In genomic region chr12:5029035-5029434, GRCm38 (mm10) we compare ENCODE assay signal across 21 mouse cellular contexts.
A peak's percentile ranks its signal among the peaks of the same experiment; 100 is the strongest.
DNase-seq lines count a peak whose midpoint lies in the region; ATAC-seq and TF ChIP-seq lines count a peak whose summit lies in the region.
"Had no signal": no experiment of that assay in that cellular context is flagged by ENCODE, and none has a peak within 500 bp of the region (broad histone marks: within the 10 kb centered on the region; RNA-seq: fewer than 3 reads in every experiment).

No protein-coding gene starts in this region.

- no peaks in the 10 kb centered on the region for H3K27me3 ChIP-seq in embryonic facial prominence, embryonic 14.5 days (replicated peaks; ENCODE audit: control insufficient read depth, insufficient read depth, low read length)
- H3K27me3 ChIP-seq in embryonic facial prominence, embryonic 10.5 days (replicated peaks; ENCODE audit: low read depth, poor library complexity, severe bottlenecking): no peaks in the 10 kb centered on the region
- H3K27me3 ChIP-seq in kidney, adult 2 months (replicated peaks; ENCODE audit: control insufficient read depth, insufficient read depth, low read length): no peaks in the 10 kb centered on the region
- H3K27me3 ChIP-seq in kidney, embryonic 14.5 days (ENCODE audit: control insufficient read depth, insufficient read depth, low read length): no peaks in the 10 kb centered on the region
- H3K27me3 ChIP-seq in midbrain, embryonic 14.5 days (ENCODE audit: control insufficient read depth, insufficient read depth, low read length): no peaks in the 10 kb centered on the region
- H3K27me3 ChIP-seq in midbrain, embryonic 13.5 days: no peaks in the 10 kb centered on the region
- no peaks in the 10 kb centered on the region for H3K27me3 ChIP-seq in stomach, postnatal 0 days (ENCODE audit: control insufficient read depth, insufficient read depth, low read length)
- H3K27me3 ChIP-seq: embryonic facial prominence, embryonic 13.5 days; forebrain, embryonic 12.5 days; hindbrain, embryonic 15.5 days; kidney, embryonic 15.5 days; liver, embryonic 13.5 days had no signal

- ATAC-seq in embryonic facial prominence, embryonic 14.5 days (ENCODE audit: low read depth): no peak
- no peak for ATAC-seq in kidney, embryonic 14.5 days (ENCODE audit: low FRiP score, low TSS enrichment)
- no peak for ATAC-seq in midbrain, embryonic 14.5 days (ENCODE audit: low FRiP score, low TSS enrichment)
- no peak for ATAC-seq in midbrain, embryonic 13.5 days
- ATAC-seq in stomach, postnatal 0 days (ENCODE audit: low FRiP score, low TSS enrichment): no peak

- peaks cover 41% of the 10 kb centered on the region for H3K36me3 ChIP-seq in embryonic facial prominence, embryonic 14.5 days (ENCODE audit: control insufficient read depth, insufficient read depth, low read length)
- peaks cover 88% of the 10 kb centered on the region for H3K36me3 ChIP-seq in embryonic facial prominence, embryonic 10.5 days (replicated peaks)
- peaks cover 4% of the 10 kb centered on the region for H3K36me3 ChIP-seq in kidney, adult 2 months (ENCODE audit: control insufficient read depth, insufficient read depth, low read length)
- peaks cover 42% of the 10 kb centered on the region for H3K36me3 ChIP-seq in kidney, embryonic 14.5 days (ENCODE audit: control insufficient read depth, insufficient read depth, low read length)
- peaks cover 38% of the 10 kb centered on the region for H3K36me3 ChIP-seq in midbrain, embryonic 14.5 days (ENCODE audit: control insufficient read depth, insufficient read depth, low read length)
- H3K36me3 ChIP-seq in midbrain, embryonic 13.5 days: peaks cover 46% of the 10 kb centered on the region
- peaks cover 17% of the 10 kb centered on the region for H3K36me3 ChIP-seq in stomach, postnatal 0 days (ENCODE audit: control insufficient read depth, insufficient read depth, low read length)

- peak; percentile 47 for DNase-seq in embryonic facial prominence, embryonic 14.5 days (ENCODE audit: low spot score)
- no peak for DNase-seq in embryonic facial prominence, embryonic 10.5 days (ENCODE audit: low spot score)
- peak; percentile 5 for DNase-seq in kidney, adult 2 months
- DNase-seq in midbrain, embryonic 14.5 days: peak; percentile 65
- DNase-seq in stomach, postnatal 0 days (ENCODE audit: low spot score): no peak
- DNase-seq in urinary bladder, postnatal 10 days (ENCODE audit: low spot score): no peak
- DNase-seq: adrenal gland, postnatal 25 days; B cell, adult 2 months; cerebellum, postnatal 25 days; heart, postnatal 14 days; layer of hippocampus, adult 9-11 months; liver, embryonic 13.5 days; lung, postnatal 14 days; thymus, postnatal 25 days had no signal

- WGBS in embryonic facial prominence, embryonic 14.5 days: 75% methylated on average over 5 of the region's 5 CpGs
- 89% methylated on average over 5 of the region's 5 CpGs for WGBS in embryonic facial prominence, embryonic 10.5 days
- 76% methylated on average over 5 of the region's 5 CpGs for WGBS in kidney, adult 2 months
- WGBS in kidney, embryonic 14.5 days: 80% methylated on average over 5 of the region's 5 CpGs
- 90% methylated on average over 5 of the region's 5 CpGs for WGBS in midbrain, embryonic 14.5 days
- WGBS in midbrain, embryonic 13.5 days: 88% methylated on average over 5 of the region's 5 CpGs
- 70% methylated on average over 5 of the region's 5 CpGs for WGBS in stomach, postnatal 0 days

- H3K4me1 ChIP-seq in embryonic facial prominence, embryonic 14.5 days (ENCODE audit: control insufficient read depth, insufficient read depth, low read length): no peaks in the 10 kb centered on the region
- no peaks in the 10 kb centered on the region for H3K4me1 ChIP-seq in embryonic facial prominence, embryonic 10.5 days
- H3K4me1 ChIP-seq in kidney, adult 2 months (ENCODE audit: control insufficient read depth, insufficient read depth, low read length): no peaks in the 10 kb centered on the region
- H3K4me1 ChIP-seq in kidney, embryonic 14.5 days (ENCODE audit: control insufficient read depth, insufficient read depth, low read length): no peaks in the 10 kb centered on the region
- no peaks in the 10 kb centered on the region for H3K4me1 ChIP-seq in midbrain, embryonic 14.5 days (ENCODE audit: control insufficient read depth, insufficient read depth, low read length)
- no peaks in the 10 kb centered on the region for H3K4me1 ChIP-seq in midbrain, embryonic 13.5 days (replicated peaks)
- H3K4me1 ChIP-seq in stomach, postnatal 0 days (replicated peaks; ENCODE audit: control insufficient read depth, insufficient read depth): no peaks in the 10 kb centered on the region
- H3K4me1 ChIP-seq: embryonic facial prominence, embryonic 13.5 days; forebrain, embryonic 12.5 days; hindbrain, embryonic 15.5 days; kidney, embryonic 15.5 days; liver, embryonic 13.5 days; midbrain, embryonic 10.5 days had no signal

- H3K4me2 ChIP-seq in embryonic facial prominence, embryonic 14.5 days (ENCODE audit: low read depth, low read length): no peak overlapping the region
- no peak overlapping the region for H3K4me2 ChIP-seq in kidney, embryonic 14.5 days (replicated peaks; ENCODE audit: low read depth, low read length)
- H3K4me2 ChIP-seq in midbrain, embryonic 14.5 days (ENCODE audit: low read length): no peak overlapping the region
- no peak overlapping the region for H3K4me2 ChIP-seq in midbrain, embryonic 13.5 days (replicated peaks)
- H3K4me2 ChIP-seq in stomach, postnatal 0 days (replicated peaks; ENCODE audit: low read depth): no peak overlapping the region
- H3K4me2 ChIP-seq: embryonic facial prominence, embryonic 13.5 days; forebrain, embryonic 12.5 days; hindbrain, embryonic 15.5 days; kidney, embryonic 15.5 days; liver, embryonic 13.5 days had no signal

- H3K9ac ChIP-seq in embryonic facial prominence, embryonic 14.5 days (ENCODE audit: low read depth, low read length): no peak overlapping the region
- H3K9ac ChIP-seq in kidney, embryonic 14.5 days (ENCODE audit: low read depth, low read length): no peak overlapping the region
- no peak overlapping the region for H3K9ac ChIP-seq in midbrain, embryonic 14.5 days (replicated peaks; ENCODE audit: low read length)
- no peak overlapping the region for H3K9ac ChIP-seq in midbrain, embryonic 13.5 days (replicated peaks)
- H3K9ac ChIP-seq in stomach, postnatal 0 days (ENCODE audit: low read length): no peak overlapping the region
- H3K9ac ChIP-seq: embryonic facial prominence, embryonic 13.5 days; forebrain, embryonic 12.5 days; hindbrain, embryonic 15.5 days; kidney, embryonic 15.5 days; liver, embryonic 13.5 days had no signal

- H3K4me3 ChIP-seq in embryonic facial prominence, embryonic 14.5 days (ENCODE audit: low read depth, low read length): no peak overlapping the region
- H3K4me3 ChIP-seq in embryonic facial prominence, embryonic 10.5 days: no peak overlapping the region
- H3K4me3 ChIP-seq in kidney, adult 2 months (ENCODE audit: insufficient read depth, low read depth, low read length): no peak overlapping the region
- no peak overlapping the region for H3K4me3 ChIP-seq in kidney, embryonic 14.5 days (ENCODE audit: low read length)
- no peak overlapping the region for H3K4me3 ChIP-seq in midbrain, embryonic 14.5 days (replicated peaks; ENCODE audit: low read depth, low read length)
- no peak overlapping the region for H3K4me3 ChIP-seq in midbrain, embryonic 13.5 days (replicated peaks)
- no peak overlapping the region for H3K4me3 ChIP-seq in stomach, postnatal 0 days (ENCODE audit: low read depth, low read length)
- H3K4me3 ChIP-seq: embryonic facial prominence, embryonic 13.5 days; forebrain, embryonic 12.5 days; hindbrain, embryonic 15.5 days; kidney, embryonic 15.5 days; liver, embryonic 13.5 days; midbrain, embryonic 10.5 days had no signal

- no peak for TF ChIP-seq CTCF in kidney, adult 2 months (conservative IDR thresholded peaks at IDR 0.05; ENCODE audit: insufficient read depth, insufficient read length, low read depth, low read length)
- peak; percentile 65 for TF ChIP-seq CTCF in stomach, postnatal 0 days (IDR thresholded peaks at IDR 0.05; ENCODE audit: low read depth)

- no peak for TF ChIP-seq EP300 in stomach, postnatal 0 days (optimal IDR thresholded peaks at IDR 0.05)

- no peak overlapping the region for H3K27ac ChIP-seq in embryonic facial prominence, embryonic 14.5 days (replicated peaks; ENCODE audit: low read depth, low read length)
- H3K27ac ChIP-seq in embryonic facial prominence, embryonic 10.5 days (replicated peaks): no peak overlapping the region
- no peak overlapping the region for H3K27ac ChIP-seq in kidney, adult 2 months (ENCODE audit: insufficient read depth, low read depth, low read length)
- H3K27ac ChIP-seq in kidney, embryonic 14.5 days (ENCODE audit: low read depth, low read length): no peak overlapping the region
- no peak overlapping the region for H3K27ac ChIP-seq in midbrain, embryonic 14.5 days (replicated peaks; ENCODE audit: low read depth, low read length)
- H3K27ac ChIP-seq in midbrain, embryonic 13.5 days: no peak overlapping the region
- no peak overlapping the region for H3K27ac ChIP-seq in stomach, postnatal 0 days (replicated peaks)
- H3K27ac ChIP-seq: embryonic facial prominence, embryonic 13.5 days; forebrain, embryonic 12.5 days; hindbrain, embryonic 15.5 days; kidney, embryonic 15.5 days; liver, embryonic 13.5 days; midbrain, embryonic 10.5 days had no signal

- no peaks in the 10 kb centered on the region for H3K9me3 ChIP-seq in embryonic facial prominence, embryonic 14.5 days (ENCODE audit: control insufficient read depth, low read length)
- H3K9me3 ChIP-seq in embryonic facial prominence, embryonic 10.5 days: no peaks in the 10 kb centered on the region
- H3K9me3 ChIP-seq in kidney, embryonic 14.5 days (ENCODE audit: control insufficient read depth, low read length): no peaks in the 10 kb centered on the region
- no peaks in the 10 kb centered on the region for H3K9me3 ChIP-seq in midbrain, embryonic 14.5 days (ENCODE audit: control insufficient read depth, low read length)
- no peaks in the 10 kb centered on the region for H3K9me3 ChIP-seq in midbrain, embryonic 13.5 days
- no peaks in the 10 kb centered on the region for H3K9me3 ChIP-seq in stomach, postnatal 0 days (ENCODE audit: control insufficient read depth, low read length)
- H3K9me3 ChIP-seq: embryonic facial prominence, embryonic 13.5 days; forebrain, embryonic 12.5 days; hindbrain, embryonic 15.5 days; kidney, embryonic 15.5 days; liver, embryonic 13.5 days; midbrain, embryonic 10.5 days had no signal

- no peak for TF ChIP-seq POLR2A in kidney, adult 2 months (IDR thresholded peaks at IDR 0.05; ENCODE audit: low read depth, low read length)

Comparison
In these comparisons a context has a peak if more than half of its experiments do, and no peak if none do; other contexts are left out.
1. DNase-seq: peak in embryonic facial prominence, embryonic 14.5 days (single experiment), kidney, adult 2 months (single experiment) and midbrain, embryonic 14.5 days (single experiment); none in embryonic facial prominence, embryonic 10.5 days (single experiment), stomach, postnatal 0 days (single experiment) and urinary bladder, postnatal 10 days (single experiment).